Mouse (Mus musculus): ENCODE results near the gene Prss36. TPM values are rescaled to one million over a fixed set of nuclear protein-coding genes. Genes with fewer than 3 reads are reported as not detected.
"Not testable (repeated sequence)": the region's sequence is repeated elsewhere in the genome, so short reads cannot be mapped to it uniquely, and the experiment has no call there.

Gene Prss36
- total RNA-seq (2022), result 1 to 10 TPM; 5.7 to 8.9 (median 7.9) TPM

- no peak for DNase-seq (ENCODE audit: low spot score in 2 of 2)
These were observed at the start of gene Prss36 for GRCm38 (mm10) chr7:127946470-127947023. Gene Prss36 (minus strand): TSS chr7:127946725.

- DNase-seq (ENCODE audit: low spot score in 2 of 2), result no peak
These were observed 46.9 kb upstream of the Prss36 start, which contains the start of gene Pycard for GRCm38 (mm10) chr7:127993341-127993977. Gene Pycard (minus strand): TSS chr7:127993867.

GRCm38 (mm10) chr7:127992488-127993340, 46.2 kb upstream of the Prss36 start:
- no peak for DNase-seq (ENCODE audit: low spot score in 2 of 2)

GRCm38 (mm10) chr7:127991643-127992487, 45.3 kb upstream of the Prss36 start:
- peak in 1 of 2 experiments; percentile 42 for DNase-seq (ENCODE audit: low spot score in 2 of 2)

- DNase-seq (ENCODE audit: low spot score in 2 of 2), result no peak
These were observed 42.4 kb upstream of the Prss36 start for GRCm38 (mm10) chr7:127988904-127989303.

- no peak for DNase-seq (ENCODE audit: low spot score in 2 of 2)
These were observed 34.1 kb upstream of the Prss36 start for GRCm38 (mm10) chr7:127980606-127981005.

GRCm38 (mm10) chr7:127978856-127979255, 32.3 kb upstream of the Prss36 start:
- no peak for DNase-seq (ENCODE audit: low spot score in 2 of 2)

GRCm38 (mm10) chr7:127974413-127974930, 27.9 kb upstream of the Prss36 start:
- DNase-seq (ENCODE audit: low spot score in 2 of 2), result no peak

GRCm38 (mm10) chr7:127967922-127968828, 21.6 kb upstream of the Prss36 start:
- peak; percentile 70 to 77 for DNase-seq (ENCODE audit: low spot score in 2 of 2)

GRCm38 (mm10) chr7:127967004-127967921, 20.7 kb upstream of the Prss36 start, which contains the start of gene Fus:
Gene Fus (plus strand): TSS chr7:127967457.
- DNase-seq (ENCODE audit: low spot score in 2 of 2), result peak; percentile 92 to 94

- peak in 1 of 2 experiments; percentile 4 for DNase-seq (ENCODE audit: low spot score in 2 of 2)
These were observed 19.9 kb upstream of the Prss36 start for GRCm38 (mm10) chr7:127966371-127966918.

- DNase-seq (ENCODE audit: low spot score in 2 of 2), result no peak
These were observed 12.8 kb upstream of the Prss36 start for GRCm38 (mm10) chr7:127959364-127959763.

GRCm38 (mm10) chr7:127952864-127953581, 6.5 kb upstream of the Prss36 start:
- no peak for DNase-seq (ENCODE audit: low spot score in 2 of 2)

- no peak for DNase-seq (ENCODE audit: low spot score in 2 of 2)
These were observed 1.9 kb downstream of the Prss36 start for GRCm38 (mm10) chr7:127944614-127945013.

- not testable (repeated sequence) for DNase-seq (ENCODE audit: low spot score in 2 of 2)
These were observed 4.4 kb downstream of the Prss36 start for GRCm38 (mm10) chr7:127942097-127942496.

- no peak for DNase-seq (ENCODE audit: low spot score in 2 of 2)
These were observed 10.2 kb downstream of the Prss36 start for GRCm38 (mm10) chr7:127936216-127936884.

GRCm38 (mm10) chr7:127935748-127936159, 10.8 kb downstream of the Prss36 start:
- no peak for DNase-seq (ENCODE audit: low spot score in 2 of 2)
